Mouse (Mus musculus) embryonic facial prominence, embryonic 10.5 days (tissue): ENCODE measurements around the gene Frrs1. TPM values are rescaled to one million over a fixed set of nuclear protein-coding genes. Genes with fewer than 3 reads are reported as not detected.

Experiments used
- DNase-seq: peaks from one replicate; pipeline ENCODE4 v3.0.0-alpha.2; 2017; ENCODE audit warnings: low spot score
- H3K27ac ChIP-seq: fragments of 300-500 bp; sonication (generic); replicated peaks from 2 replicates; pipeline ENCODE4 v1.5.1; 2016; ENCODE audit warnings: mild to moderate bottlenecking
- H3K27me3 ChIP-seq: fragments of 300-500 bp; sonication (generic); replicated peaks from 2 replicates; pipeline ENCODE4 v1.6.1; 2016; ENCODE audit warnings: low read depth, mild to moderate bottlenecking; ENCODE audit not compliant: poor library complexity, severe bottlenecking
- H3K36me3 ChIP-seq: fragments of 300-500 bp; sonication (generic); replicated peaks from 2 replicates; pipeline ENCODE4 v1.6.1; 2016; ENCODE audit warnings: mild to moderate bottlenecking, moderate library complexity
- H3K4me1 ChIP-seq: fragments of 300-500 bp; sonication (generic); 2 replicates; pipeline ENCODE4 v1.6.1; 2016
- H3K4me3 ChIP-seq: fragments of 300-500 bp; sonication (generic); 2 replicates; pipeline ENCODE4 v1.5.1; 2016; ENCODE audit warnings: mild to moderate bottlenecking, moderate library complexity
- H3K9me3 ChIP-seq: fragments of 300-500 bp; sonication (generic); 2 replicates; pipeline ENCODE4 v1.6.1; 2016; ENCODE audit warnings: mild to moderate bottlenecking
- WGBS: fragments of 180-500 bp; shearing (Covaris S2); methylation state at CpG from one replicate; pipeline ENCODE4 v1.1.7; 2016; 5-methylcytosine and 5-hydroxymethylcytosine counted together
- polyA plus RNA-seq: library from polyadenylated mRNA; unstranded; fragments of >200 nt; fragmentation: Nextera tagmentation; extraction: Ambion mirVana; gene quantifications from 2 replicates; pipeline ENCODE4 v1.2.1, GENCODE M21; 2016

Gene Frrs1
- polyA plus RNA-seq, 1 experiment from 2014 or later = 15.1 TPM

- WGBS = 87% methylated on average over 4 of the region's 4 CpGs
Observed at GRCm38 (mm10) chr3:116833491-116833890, 25.8 kb upstream of the Frrs1 start.

GRCm38 (mm10) chr3:116834241-116834640, 25.0 kb upstream of the Frrs1 start:
- no peaks in the 10 kb centered on the region for H3K27me3 ChIP-seq
- peaks cover 4% of the 10 kb centered on the region; the same call in 1 of the 2 replicates for H3K4me1 ChIP-seq
- DNase-seq = no peak
- H3K4me3 ChIP-seq = no peak overlapping the region
- no peak overlapping the region for H3K27ac ChIP-seq
- WGBS = 90% methylated on average over 6 of the region's 6 CpGs
- no peaks in the 10 kb centered on the region for H3K9me3 ChIP-seq
- no peaks in the 10 kb centered on the region for H3K36me3 ChIP-seq

More at GRCm38 (mm10) chr3:116833491-116833890, 25.8 kb upstream of the Frrs1 start:
- Histone ChIP-seq H3K9me3 (no peaks in the 10 kb centered on the region), H3K36me3 (no peaks in the 10 kb centered on the region), H3K27me3 (no peaks in the 10 kb centered on the region), H3K4me3 (no peak overlapping the region), H3K27ac (no peak overlapping the region), H3K4me1 (peaks cover 4% of the 10 kb centered on the region; the same call in 1 of the 2 replicates)
- DNase-seq = no peak

DNA sequence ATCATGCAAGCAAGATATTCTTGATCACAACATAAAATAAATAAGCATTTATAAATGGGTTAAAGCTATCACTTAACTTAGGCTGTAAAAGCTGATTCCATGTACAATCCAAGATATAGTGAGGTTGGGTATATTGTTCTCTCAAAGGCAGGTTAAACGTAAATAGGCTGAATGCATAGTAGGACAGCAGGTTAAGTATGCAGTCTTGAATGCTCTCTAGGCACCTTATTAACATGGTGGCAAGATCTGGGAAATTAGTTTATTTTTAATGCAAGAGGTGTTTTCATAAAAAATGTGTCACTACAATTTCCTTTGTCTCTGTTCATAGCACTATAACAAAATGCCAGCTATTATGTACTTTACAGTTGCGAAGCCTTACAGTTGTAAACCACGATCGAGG, 23.9 kb upstream of the Frrs1 start:
- WGBS = 82% methylated on average over 4 of the region's 4 CpGs
- no peaks in the 10 kb centered on the region for H3K27me3 ChIP-seq
- no peaks in the 10 kb centered on the region for H3K9me3 ChIP-seq
- peak overlapping the region; percentile 78; the same call in 1 of the 2 replicates for H3K27ac ChIP-seq
- H3K4me3 ChIP-seq = peak overlapping the region; percentile 49
- no peaks in the 10 kb centered on the region for H3K36me3 ChIP-seq
- peaks cover 4% of the 10 kb centered on the region; the same call in 1 of the 2 replicates for H3K4me1 ChIP-seq
- no peak for DNase-seq

GRCm38 (mm10) chr3:116835770-116836680, 23.2 kb upstream of the Frrs1 start:
- WGBS = 26% methylated on average over 21 of the region's 21 CpGs
- peak overlapping the region; percentile 78 for H3K27ac ChIP-seq

GRCm38 (mm10) chr3:116836681-116837475, 22.4 kb upstream of the Frrs1 start:
- H3K4me1 ChIP-seq = peaks cover 4% of the 10 kb centered on the region; the same call in 1 of the 2 replicates
- no peak overlapping the region for H3K27ac ChIP-seq
- no peaks in the 10 kb centered on the region for H3K27me3 ChIP-seq
- 84% methylated on average over 23 of the region's 23 CpGs for WGBS
- H3K4me3 ChIP-seq = no peak overlapping the region
- DNase-seq = no peak
- H3K36me3 ChIP-seq = no peaks in the 10 kb centered on the region
- no peaks in the 10 kb centered on the region for H3K9me3 ChIP-seq

More at GRCm38 (mm10) chr3:116835770-116836680, 23.2 kb upstream of the Frrs1 start:
- no peaks in the 10 kb centered on the region for H3K36me3 ChIP-seq
- H3K4me1 ChIP-seq = peaks cover 4% of the 10 kb centered on the region; the same call in 1 of the 2 replicates
- no peaks in the 10 kb centered on the region for H3K27me3 ChIP-seq
- no peaks in the 10 kb centered on the region for H3K9me3 ChIP-seq
- H3K4me3 ChIP-seq = peak overlapping the region; percentile 49
- DNase-seq = peak; percentile 89

GRCm38 (mm10) chr3:116841311-116841710, 18.0 kb upstream of the Frrs1 start:
- Histone ChIP-seq H3K4me3 (no peak overlapping the region), H3K36me3 (no peaks in the 10 kb centered on the region), H3K9me3 (no peaks in the 10 kb centered on the region), H3K27ac (no peak overlapping the region), H3K27me3 (no peaks in the 10 kb centered on the region), H3K4me1 (no peaks in the 10 kb centered on the region)
- WGBS = 84% methylated on average over 2 of the region's 2 CpGs
- no peak for DNase-seq

DNA sequence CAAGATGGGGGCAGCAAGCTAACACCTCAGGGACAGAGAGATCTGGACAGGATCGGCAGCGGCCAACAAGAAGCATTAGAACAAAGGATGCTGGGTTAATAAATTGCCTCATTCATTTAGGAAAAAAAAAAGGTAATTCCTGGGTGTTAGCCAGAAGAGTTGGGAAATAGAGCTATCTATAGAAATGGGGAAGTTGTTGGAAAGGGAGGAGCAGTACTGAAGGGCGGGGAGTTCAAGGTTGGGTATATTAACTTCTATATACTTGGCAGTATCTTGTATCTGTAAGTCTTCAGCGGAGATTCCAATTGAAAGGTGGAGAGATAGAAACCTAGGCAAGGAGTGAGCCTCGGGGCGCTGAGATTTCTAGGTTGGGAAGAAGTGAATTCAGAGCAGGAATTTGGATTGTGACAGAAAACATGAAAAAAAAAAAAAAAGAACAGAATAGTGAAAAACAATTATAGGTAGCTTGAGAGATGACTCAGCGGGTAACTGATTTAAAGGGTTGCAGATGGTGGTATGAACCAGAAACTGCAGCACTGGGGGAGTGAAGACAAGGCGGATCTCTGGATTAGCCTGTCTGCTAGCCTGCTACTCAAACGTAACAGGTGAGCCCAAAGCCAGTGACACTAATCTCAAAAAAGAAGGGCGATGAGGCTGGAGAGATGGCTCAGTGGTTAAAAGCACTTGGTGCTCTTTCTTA, 14.2 kb upstream of the Frrs1 start:
- WGBS = 91% methylated on average over 10 of the region's 10 CpGs
- H3K4me1 ChIP-seq = no peaks in the 10 kb centered on the region

GRCm38 (mm10) chr3:116846084-116846483, 13.2 kb upstream of the Frrs1 start:
- H3K27me3 ChIP-seq = no peaks in the 10 kb centered on the region
- no peak overlapping the region for H3K4me3 ChIP-seq
- no peaks in the 10 kb centered on the region for H3K4me1 ChIP-seq
- H3K27ac ChIP-seq = no peak overlapping the region
- 84% methylated on average over 4 of the region's 4 CpGs for WGBS
- no peaks in the 10 kb centered on the region for H3K36me3 ChIP-seq
- no peak for DNase-seq
- no peaks in the 10 kb centered on the region for H3K9me3 ChIP-seq

More for the DNA sequence above, 14.2 kb upstream of the Frrs1 start:
- H3K4me3 ChIP-seq = no peak overlapping the region
- no peak overlapping the region for H3K27ac ChIP-seq
- no peaks in the 10 kb centered on the region for H3K27me3 ChIP-seq
- no peak for DNase-seq
- no peaks in the 10 kb centered on the region for H3K36me3 ChIP-seq
- H3K9me3 ChIP-seq = no peaks in the 10 kb centered on the region

- Histone ChIP-seq H3K4me3 (no peak overlapping the region), H3K27ac (no peak overlapping the region), H3K36me3 (no peaks in the 10 kb centered on the region), H3K9me3 (no peaks in the 10 kb centered on the region), H3K27me3 (no peaks in the 10 kb centered on the region), H3K4me1 (no peaks in the 10 kb centered on the region)
- DNase-seq = no peak
- 96% methylated on average over 1 of the region's 1 CpGs for WGBS
Observed at GRCm38 (mm10) chr3:116848099-116848498, 11.2 kb upstream of the Frrs1 start.

- H3K27me3 ChIP-seq = no peaks in the 10 kb centered on the region
- H3K4me1 ChIP-seq = no peaks in the 10 kb centered on the region
- no peaks in the 10 kb centered on the region for H3K9me3 ChIP-seq
- no peak for DNase-seq
- no peak overlapping the region for H3K4me3 ChIP-seq
- WGBS = 87% methylated on average over 4 of the region's 4 CpGs
- H3K27ac ChIP-seq = no peak overlapping the region
- no peaks in the 10 kb centered on the region for H3K36me3 ChIP-seq
Observed at GRCm38 (mm10) chr3:116848936-116849335, 10.3 kb upstream of the Frrs1 start.

DNA sequence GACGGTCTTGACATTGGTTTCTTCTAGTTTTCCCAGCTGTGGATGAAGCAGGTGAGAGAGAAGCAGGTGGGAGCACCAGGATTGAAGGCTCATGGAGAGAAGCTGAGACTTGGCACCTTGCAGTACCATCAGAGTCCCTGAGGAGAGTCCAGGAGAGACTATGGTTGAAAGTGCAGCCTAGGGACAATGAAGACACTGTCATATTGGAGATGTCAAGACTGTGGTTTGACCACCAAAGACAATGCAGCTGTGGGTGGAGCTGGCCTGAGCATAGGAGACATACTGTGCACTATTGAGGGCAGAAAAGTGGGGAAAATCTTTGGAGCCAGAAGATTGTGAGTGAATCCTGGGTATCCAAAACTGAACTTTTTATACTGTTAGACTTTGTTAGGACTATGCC, 8.9 kb upstream of the Frrs1 start:
- 82% methylated on average over 1 of the region's 1 CpGs for WGBS
- H3K36me3 ChIP-seq = no peaks in the 10 kb centered on the region
- no peaks in the 10 kb centered on the region for H3K4me1 ChIP-seq
- H3K9me3 ChIP-seq = no peaks in the 10 kb centered on the region
- H3K4me3 ChIP-seq = no peak overlapping the region
- H3K27me3 ChIP-seq = no peaks in the 10 kb centered on the region
- no peak overlapping the region for H3K27ac ChIP-seq
- no peak for DNase-seq

- WGBS = 91% methylated on average over 3 of the region's 3 CpGs
- no peaks in the 10 kb centered on the region for H3K4me1 ChIP-seq
- H3K27me3 ChIP-seq = no peaks in the 10 kb centered on the region
- no peak overlapping the region for H3K27ac ChIP-seq
- no peaks in the 10 kb centered on the region for H3K36me3 ChIP-seq
- no peaks in the 10 kb centered on the region for H3K9me3 ChIP-seq
- DNase-seq = no peak
- H3K4me3 ChIP-seq = no peak overlapping the region
Observed at GRCm38 (mm10) chr3:116852421-116852820, 6.8 kb upstream of the Frrs1 start.
